Mouse (Mus musculus) neural tube, embryonic 15.5 days (tissue): Measurements from ENCODE around the gene Nab2. TPM values are rescaled to one million over a fixed set of nuclear protein-coding genes. Genes with fewer than 3 reads are reported as not detected.

Experiments
- ATAC-seq: fragments of 200-750 bp; cut with Nextera tagmentation; 2 replicates; pipeline ENCODE4 v1.8.0; 2017; ENCODE audit warnings: mild to moderate bottlenecking, moderate TSS enrichment, moderate library complexity; ENCODE audit not compliant: low FRiP score
- H3K27ac ChIP-seq: fragments of 300-500 bp; sonication (generic); replicated peaks from 2 replicates; pipeline ENCODE4 v1.5.1; 2015; ENCODE audit warnings: mild to moderate bottlenecking, inconsistent platforms
- H3K27me3 ChIP-seq: fragments of 300-500 bp; sonication (generic); replicated peaks from 2 replicates; pipeline ENCODE4 v1.6.1; 2015; ENCODE audit warnings: inconsistent platforms
- H3K36me3 ChIP-seq: fragments of 300-500 bp; sonication (generic); 2 replicates; pipeline ENCODE4 v1.6.1; 2015; ENCODE audit warnings: inconsistent platforms
- H3K4me1 ChIP-seq: fragments of 300-500 bp; sonication (generic); 2 replicates; pipeline ENCODE4 v1.6.1; 2015; ENCODE audit warnings: inconsistent platforms
- H3K4me2 ChIP-seq: fragments of 300-500 bp; sonication (generic); 2 replicates; pipeline ENCODE4 v1.6.1; 2015; ENCODE audit warnings: inconsistent platforms, mild to moderate bottlenecking, moderate library complexity
- H3K4me3 ChIP-seq: fragments of 300-500 bp; sonication (generic); replicated peaks from 2 replicates; pipeline ENCODE4 v1.5.1; 2015; ENCODE audit warnings: mild to moderate bottlenecking, inconsistent platforms
- H3K9ac ChIP-seq: fragments of 300-500 bp; sonication (generic); replicated peaks from 2 replicates; pipeline ENCODE4 v1.6.1; 2015; ENCODE audit warnings: mild to moderate bottlenecking, inconsistent platforms
- H3K9me3 ChIP-seq: fragments of 300-500 bp; sonication (generic); replicated peaks from 2 replicates; pipeline ENCODE4 v1.6.1; 2016; ENCODE audit warnings: inconsistent platforms
- WGBS: fragments of 180-500 bp; shearing (Covaris S2); methylation state at CpG from one replicate; pipeline ENCODE4 v1.1.7; 2015; ENCODE audit warnings: mixed read lengths; 5-methylcytosine and 5-hydroxymethylcytosine counted together
- polyA plus RNA-seq: library from polyadenylated mRNA; unstranded; fragments of >200 nt; fragmentation: Nextera tagmentation; extraction: Ambion mirVana; gene quantifications from 2 replicates; pipeline ENCODE4 v1.2.1, GENCODE M21; 2015

Gene Nab2
- polyA plus RNA-seq, 1 experiment from 2014 or later: 2.5 TPM

DNA sequence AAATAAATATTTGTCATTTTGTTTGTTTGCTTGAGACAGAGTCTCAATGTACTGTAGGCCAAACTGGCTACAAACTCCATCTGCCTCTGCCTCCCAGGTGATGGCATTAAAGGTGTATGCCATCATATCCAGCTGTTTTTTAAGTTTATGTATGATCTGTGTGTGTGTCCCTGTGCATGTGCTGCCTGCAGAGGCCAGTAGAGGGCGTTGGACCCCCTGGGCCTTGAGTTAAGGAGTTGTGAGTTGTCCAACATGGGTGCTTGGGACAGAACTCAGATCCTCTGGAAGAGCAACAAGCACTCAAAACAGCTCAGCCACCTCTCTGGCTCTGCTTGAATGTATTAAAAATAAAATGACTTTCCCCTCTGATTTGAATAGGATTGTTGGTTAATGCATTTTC, 22.7 kb upstream of the Nab2 start:
- Histone ChIP-seq H3K4me2 (no peak overlapping the region), H3K27ac (no peak overlapping the region), H3K36me3 (peaks cover 10% of the 10 kb centered on the region), H3K4me3 (no peak overlapping the region), H3K9ac (no peak overlapping the region), H3K9me3 (no peaks in the 10 kb centered on the region), H3K27me3 (no peaks in the 10 kb centered on the region), H3K4me1 (no peaks in the 10 kb centered on the region)
- ATAC-seq: no peak
- 24% methylated on average over 1 of the region's 1 CpGs for WGBS

DNA sequence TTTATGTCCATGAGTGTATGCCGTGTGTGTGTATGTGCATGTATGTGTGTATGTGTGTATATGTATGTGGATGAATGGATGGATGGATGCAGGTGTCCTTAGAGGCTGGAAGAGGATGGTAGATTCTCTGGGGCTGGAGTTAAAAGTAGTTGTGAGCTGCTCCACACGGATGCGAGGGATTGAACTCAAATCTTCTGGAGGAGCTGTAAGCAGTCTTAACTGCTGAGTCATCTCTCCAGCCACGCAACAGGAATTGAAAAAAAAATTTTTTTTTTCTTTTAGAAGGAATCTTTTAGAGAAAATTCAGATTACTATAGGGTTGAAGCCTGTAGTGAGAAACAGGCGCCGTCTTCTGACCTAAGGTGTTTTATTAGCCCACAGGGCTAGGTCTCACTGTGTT, 14.5 kb upstream of the Nab2 start:
- H3K4me2 ChIP-seq: no peak overlapping the region
- H3K27ac ChIP-seq: no peak overlapping the region
- H3K9ac ChIP-seq: no peak overlapping the region
- H3K4me3 ChIP-seq: no peak overlapping the region
- ATAC-seq: no peak
- H3K4me1 ChIP-seq: peaks cover 4% of the 10 kb centered on the region
- H3K36me3 ChIP-seq: no peaks in the 10 kb centered on the region
- no peaks in the 10 kb centered on the region for H3K9me3 ChIP-seq
- WGBS: 92% methylated on average over 6 of the region's 6 CpGs
- H3K27me3 ChIP-seq: no peaks in the 10 kb centered on the region

GRCm38 (mm10) chr10:127679881-127680280, 11.5 kb upstream of the Nab2 start:
- H3K27me3 ChIP-seq: no peaks in the 10 kb centered on the region
- H3K4me2 ChIP-seq: no peak overlapping the region
- H3K4me3 ChIP-seq: no peak overlapping the region
- WGBS: 91% methylated on average over 3 of the region's 3 CpGs
- peaks cover 19% of the 10 kb centered on the region for H3K4me1 ChIP-seq
- no peak for ATAC-seq
- H3K36me3 ChIP-seq: no peaks in the 10 kb centered on the region
- no peak overlapping the region for H3K9ac ChIP-seq
- no peak overlapping the region for H3K27ac ChIP-seq
- no peaks in the 10 kb centered on the region for H3K9me3 ChIP-seq

DNA sequence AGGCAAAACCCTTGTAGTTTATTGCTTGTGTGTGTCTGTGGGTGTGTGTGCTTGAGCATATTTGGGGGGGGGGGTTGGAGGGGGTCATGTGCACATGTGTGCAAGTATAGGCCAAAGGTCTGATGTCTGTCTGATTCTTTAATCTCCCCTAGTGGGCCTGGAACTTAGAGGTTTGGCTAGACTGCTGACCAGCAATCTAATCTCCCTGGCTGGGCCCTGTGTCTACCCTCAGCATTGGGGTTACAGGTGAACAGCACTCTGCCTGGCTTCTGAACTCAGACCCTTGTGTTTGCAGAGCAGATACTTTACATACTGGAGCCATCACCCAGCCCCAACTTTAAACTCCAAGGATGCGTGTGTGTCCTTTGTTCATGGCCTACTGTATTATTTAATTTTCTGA, 10.8 kb upstream of the Nab2 start:
- no peaks in the 10 kb centered on the region for H3K27me3 ChIP-seq
- no peaks in the 10 kb centered on the region for H3K36me3 ChIP-seq
- WGBS: 87% methylated on average over 1 of the region's 1 CpGs
- H3K9me3 ChIP-seq: no peaks in the 10 kb centered on the region
- H3K4me2 ChIP-seq: no peak overlapping the region
- no peak overlapping the region for H3K4me3 ChIP-seq
- no peak overlapping the region for H3K9ac ChIP-seq
- ATAC-seq: no peak
- peaks cover 20% of the 10 kb centered on the region for H3K4me1 ChIP-seq
- no peak overlapping the region for H3K27ac ChIP-seq

GRCm38 (mm10) chr10:127677591-127678336, 9.4 kb upstream of the Nab2 start:
- 15% methylated on average over 14 of the region's 14 CpGs for WGBS
- Histone ChIP-seq H3K4me3 (peak overlapping the region; percentile 60), H3K27me3 (no peaks in the 10 kb centered on the region), H3K36me3 (no peaks in the 10 kb centered on the region), H3K9me3 (no peaks in the 10 kb centered on the region), H3K4me1 (peaks cover 20% of the 10 kb centered on the region), H3K27ac (no peak overlapping the region), H3K4me2 (peak overlapping the region; percentile 91), H3K9ac (peak overlapping the region; percentile 60)
- peak; percentile 9; the same call in 1 of the 2 replicates for ATAC-seq

DNA sequence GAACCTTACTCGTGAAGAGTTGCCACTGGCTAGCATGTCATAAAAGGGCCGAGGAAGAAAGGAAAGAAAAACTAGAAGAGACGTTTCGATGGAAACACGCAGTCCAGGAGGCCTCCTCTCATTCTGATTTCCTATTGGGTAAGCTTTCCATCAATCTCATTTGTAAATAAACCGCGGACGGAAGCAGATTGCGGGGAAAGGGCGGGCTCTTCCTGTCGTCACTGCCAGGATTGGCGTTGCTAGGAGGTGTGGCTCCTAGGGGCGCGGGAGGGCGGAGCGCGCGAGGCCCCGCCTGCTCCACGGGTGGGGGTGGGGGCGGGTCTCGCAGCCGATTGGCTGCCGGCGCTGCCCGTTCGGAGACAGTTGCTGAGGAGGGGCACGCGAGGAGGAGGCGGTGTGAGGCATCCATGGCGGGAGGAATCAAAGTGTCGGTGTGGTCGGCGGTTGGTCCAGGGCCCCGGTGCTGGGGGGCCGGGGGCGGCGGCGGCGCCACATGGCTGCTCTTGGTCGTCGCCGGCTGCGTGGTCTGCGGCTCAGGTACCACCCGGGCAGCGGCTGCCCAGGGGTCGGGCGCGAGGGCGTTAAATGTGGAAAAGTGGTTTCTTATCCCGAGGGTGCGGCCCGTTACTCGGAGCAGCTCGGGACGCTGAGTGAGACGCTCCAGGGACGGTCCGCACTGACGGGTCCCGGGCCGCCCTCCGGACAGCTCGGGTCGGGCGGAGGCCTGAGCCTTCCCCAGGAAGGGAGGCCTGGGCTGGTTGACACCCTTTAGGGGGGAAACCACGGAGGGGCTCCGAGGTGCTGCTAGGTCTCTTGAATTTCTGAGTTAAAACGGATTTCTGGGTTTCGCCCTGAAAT, 8.6 kb upstream of the Nab2 start:
- Histone ChIP-seq H3K9ac (peak overlapping the region; percentile 60), H3K36me3 (no peaks in the 10 kb centered on the region), H3K4me3 (peak overlapping the region; percentile 60), H3K9me3 (no peaks in the 10 kb centered on the region), H3K27me3 (no peaks in the 10 kb centered on the region), H3K4me2 (peak overlapping the region; percentile 91), H3K27ac (peak overlapping the region; percentile 77), H3K4me1 (peaks cover 20% of the 10 kb centered on the region)
- under 1% methylated on average over 71 of the region's 71 CpGs for WGBS
- peak; percentile 97 for ATAC-seq

- WGBS: 56% methylated on average over 5 of the region's 5 CpGs
- H3K4me1 ChIP-seq: peaks cover 20% of the 10 kb centered on the region
- peak overlapping the region; percentile 91 for H3K4me2 ChIP-seq
- ATAC-seq: no peak
- H3K4me3 ChIP-seq: peak overlapping the region; percentile 60
- no peaks in the 10 kb centered on the region for H3K36me3 ChIP-seq
- H3K9me3 ChIP-seq: no peaks in the 10 kb centered on the region
- peak overlapping the region; percentile 77 for H3K27ac ChIP-seq
- peak overlapping the region; percentile 57 for H3K9ac ChIP-seq
- no peaks in the 10 kb centered on the region for H3K27me3 ChIP-seq
Observed at GRCm38 (mm10) chr10:127675859-127676398, 7.6 kb upstream of the Nab2 start.

DNA sequence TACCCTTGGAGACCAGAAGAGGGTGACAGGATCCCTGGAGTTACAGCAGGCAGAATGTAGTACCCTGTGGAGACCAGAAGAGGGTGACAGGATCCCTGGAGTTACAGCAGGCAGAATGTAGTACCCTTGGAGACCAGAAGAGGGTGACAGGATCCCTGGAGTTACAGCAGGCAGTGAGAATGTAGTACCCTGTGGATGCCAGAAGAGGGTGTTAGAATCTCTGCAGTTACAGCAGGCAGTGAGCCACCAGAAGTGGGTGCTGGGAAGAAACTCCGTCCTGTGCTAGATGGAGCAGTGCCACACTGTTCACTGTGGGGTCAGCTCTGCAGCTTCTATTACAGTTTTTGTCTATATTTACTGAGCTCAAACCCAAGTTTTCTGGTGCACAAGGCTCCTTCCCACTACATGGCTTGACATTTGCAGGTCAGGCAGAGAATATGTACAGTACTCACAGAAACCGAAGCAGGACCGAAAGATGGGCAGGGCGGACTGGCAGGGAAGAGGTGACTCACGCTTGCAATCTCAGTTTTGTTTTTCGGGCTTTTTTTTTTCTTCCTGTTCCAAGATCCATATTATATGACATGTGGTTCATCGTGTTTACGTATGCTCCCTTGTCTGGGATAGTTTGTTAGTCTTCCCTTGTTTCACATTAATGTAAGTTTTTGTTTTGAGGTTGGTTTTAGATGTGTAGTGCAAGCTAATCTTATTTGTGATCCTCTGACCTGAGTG, 6.6 kb upstream of the Nab2 start:
- Histone ChIP-seq H3K4me1 (peaks cover 20% of the 10 kb centered on the region), H3K4me3 (no peak overlapping the region), H3K9ac (no peak overlapping the region), H3K4me2 (no peak overlapping the region), H3K36me3 (no peaks in the 10 kb centered on the region), H3K27me3 (peaks cover 4% of the 10 kb centered on the region; the same call in 1 of the 2 replicates), H3K27ac (peak overlapping the region; percentile 60; the same call in 1 of the 2 replicates), H3K9me3 (no peaks in the 10 kb centered on the region)
- 88% methylated on average over 8 of the region's 8 CpGs for WGBS
- no peak for ATAC-seq

GRCm38 (mm10) chr10:127674046-127674655, 5.8 kb upstream of the Nab2 start:
- Histone ChIP-seq H3K4me2 (no peak overlapping the region), H3K4me3 (no peak overlapping the region), H3K36me3 (no peaks in the 10 kb centered on the region), H3K27ac (no peak overlapping the region), H3K4me1 (peaks cover 20% of the 10 kb centered on the region), H3K27me3 (peaks cover 9% of the 10 kb centered on the region; the same call in 1 of the 2 replicates), H3K9ac (no peak overlapping the region), H3K9me3 (no peaks in the 10 kb centered on the region)
- no peak for ATAC-seq
- WGBS: 96% methylated on average over 6 of the region's 6 CpGs

GRCm38 (mm10) chr10:127671276-127671675, 2.9 kb upstream of the Nab2 start:
- no peak overlapping the region for H3K4me3 ChIP-seq
- no peak overlapping the region for H3K9ac ChIP-seq
- no peaks in the 10 kb centered on the region for H3K9me3 ChIP-seq
- H3K4me2 ChIP-seq: no peak overlapping the region
- no peaks in the 10 kb centered on the region for H3K36me3 ChIP-seq
- peaks cover 35% of the 10 kb centered on the region for H3K4me1 ChIP-seq
- 45% methylated on average over 2 of the region's 2 CpGs for WGBS
- peaks cover 24% of the 10 kb centered on the region for H3K27me3 ChIP-seq
- H3K27ac ChIP-seq: no peak overlapping the region
- ATAC-seq: no peak

DNA sequence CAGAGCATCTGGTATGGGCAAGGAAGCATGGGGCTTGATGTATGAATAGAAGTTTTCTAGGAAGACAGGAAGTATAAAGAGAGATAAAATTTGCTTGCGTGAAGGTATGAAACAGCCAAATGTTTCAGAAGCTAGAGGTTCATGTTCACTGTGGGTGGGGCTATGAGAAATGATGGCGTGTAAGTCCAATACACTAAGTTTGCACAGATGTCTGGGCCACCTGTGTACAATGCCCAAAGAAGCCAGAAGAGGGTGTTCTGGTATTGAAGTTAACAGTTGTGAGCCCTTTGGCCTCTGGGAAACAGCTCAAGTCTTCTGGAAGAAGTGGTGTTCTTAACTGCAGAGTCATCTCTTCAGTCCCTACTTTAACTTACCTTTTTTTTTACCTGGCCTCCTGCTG, 1.8 kb upstream of the Nab2 start:
- H3K4me1 ChIP-seq: peaks cover 39% of the 10 kb centered on the region
- H3K27ac ChIP-seq: no peak overlapping the region
- no peak overlapping the region for H3K9ac ChIP-seq
- H3K4me2 ChIP-seq: no peak overlapping the region
- H3K4me3 ChIP-seq: no peak overlapping the region
- H3K27me3 ChIP-seq: peaks cover 35% of the 10 kb centered on the region
- no peak for ATAC-seq
- WGBS: 96% methylated on average over 2 of the region's 2 CpGs
- no peaks in the 10 kb centered on the region for H3K9me3 ChIP-seq
- H3K36me3 ChIP-seq: no peaks in the 10 kb centered on the region
